Mouse (Mus musculus) embryonic fibroblast, embryonic 13.5 days (primary cell): Measurements from ENCODE around the gene Pdxp. TPM values are rescaled to one million over a fixed set of nuclear protein-coding genes. Genes with fewer than 3 reads are reported as not detected.
A peak's percentile ranks its signal among the peaks of the same experiment; 100 is the strongest.

Source experiments
- H3K27ac ChIP-seq: 2 replicates; pipeline ENCODE4 v1.5.1; 2012; ENCODE audit warnings: low read length, control low read depth, inconsistent platforms; ENCODE audit not compliant: insufficient read depth
- H3K4me1 ChIP-seq: 2 replicates; pipeline ENCODE4 v1.6.1; 2011; ENCODE audit warnings: low read length; ENCODE audit not compliant: control insufficient read depth, insufficient read depth
- H3K4me3 ChIP-seq: 2 replicates; pipeline ENCODE4 v1.5.1; 2011; ENCODE audit warnings: mild to moderate bottlenecking, control low read depth, low read length; ENCODE audit not compliant: insufficient read depth
- CTCF ChIP-seq: IDR thresholded peaks from 2 replicates; pipeline ENCODE4 v1.5.1; 2011; ENCODE audit warnings: mild to moderate bottlenecking, control low read depth, low read length, moderate library complexity, borderline replicate concordance; ENCODE audit not compliant: insufficient read depth
- POLR2A ChIP-seq: IDR thresholded peaks from 2 replicates; pipeline ENCODE4 v1.6.1; 2011; ENCODE audit warnings: low read depth, mild to moderate bottlenecking, control low read depth, low read length, moderate library complexity
- polyA plus RNA-seq: library from polyadenylated mRNA; stranded (reverse); fragments of >200 nt; gene quantifications from 2 replicates; pipeline ENCODE4 v1.2.4, GENCODE M21; 2011; ENCODE audit warnings: low read depth; ENCODE audit not compliant: missing spikeins, insufficient read length

The Pdxp gene
- polyA plus RNA-seq, 1 experiment = 3.0 TPM

GRCm38 (mm10) chr15:78926021-78926919, 12.6 kb downstream of the Pdxp start, which contains the start of gene Lgals1:
Gene Lgals1 (plus strand): TSS chr15:78926725.
- Histone ChIP-seq H3K27ac (peak within 1 kb of the TSS; percentile 99), H3K4me3 (peak within 1 kb of the TSS; percentile 82), H3K4me1 (peaks cover 20% of the 10 kb centered on the region)
- TF ChIP-seq CTCF (no peak), POLR2A (peak; percentile 100)

- peak; percentile 39; the same call in 1 of the 2 replicates for TF ChIP-seq POLR2A
- TF ChIP-seq CTCF = no peak
- Histone ChIP-seq H3K4me1 (peaks cover 20% of the 10 kb centered on the region), H3K27ac (peak overlapping the region; percentile 99), H3K4me3 (peak overlapping the region; percentile 82)
Observed at GRCm38 (mm10) chr15:78927021-78927787, 13.5 kb downstream of the Pdxp start.

- H3K27ac ChIP-seq = peak overlapping the region; percentile 99
- TF ChIP-seq CTCF (no peak), POLR2A (peak; percentile 67)
- peaks cover 20% of the 10 kb centered on the region for H3K4me1 ChIP-seq
- H3K4me3 ChIP-seq = peak overlapping the region; percentile 82
Observed at GRCm38 (mm10) chr15:78927788-78928457, 14.2 kb downstream of the Pdxp start.

GRCm38 (mm10) chr15:78928539-78928938, 14.8 kb downstream of the Pdxp start:
- peaks cover 20% of the 10 kb centered on the region for H3K4me1 ChIP-seq
- H3K4me3 ChIP-seq = peak overlapping the region; percentile 46
- peak; percentile 38 for TF ChIP-seq POLR2A
- no peak for TF ChIP-seq CTCF
- peak overlapping the region; percentile 82 for H3K27ac ChIP-seq

GRCm38 (mm10) chr15:78930192-78930706, 16.5 kb downstream of the Pdxp start:
- H3K27ac ChIP-seq = peak overlapping the region; percentile 15
- H3K4me3 ChIP-seq = no peak overlapping the region
- peaks cover 16% of the 10 kb centered on the region for H3K4me1 ChIP-seq

GRCm38 (mm10) chr15:78930801-78931426, 17.2 kb downstream of the Pdxp start:
- H3K4me1 ChIP-seq = peaks cover 10% of the 10 kb centered on the region; the same call in 1 of the 2 replicates
- H3K27ac ChIP-seq = peak overlapping the region; percentile 15
- no peak overlapping the region for H3K4me3 ChIP-seq
- TF ChIP-seq CTCF (no peak), POLR2A (peak; percentile 86)

More at GRCm38 (mm10) chr15:78930192-78930706, 16.5 kb downstream of the Pdxp start:
- TF ChIP-seq POLR2A (peak; percentile 12), CTCF (no peak)

- Histone ChIP-seq H3K4me1 (peaks cover 14% of the 10 kb centered on the region; the same call in 1 of the 2 replicates), H3K27ac (no peak overlapping the region), H3K4me3 (no peak overlapping the region)
- TF ChIP-seq POLR2A (peak; percentile 50), CTCF (peak; percentile 47; the same call in 1 of the 2 replicates)
Observed at GRCm38 (mm10) chr15:78931577-78931976, 17.9 kb downstream of the Pdxp start.

- no peak for TF ChIP-seq CTCF
- TF ChIP-seq POLR2A = peak; percentile 96
- Histone ChIP-seq H3K4me3 (peak within 1 kb of the TSS; percentile 58), H3K4me1 (peaks cover 10% of the 10 kb centered on the region; the same call in 1 of the 2 replicates), H3K27ac (peak within 1 kb of the TSS; percentile 85)
Observed at GRCm38 (mm10) chr15:78934784-78935320, 21.1 kb downstream of the Pdxp start, which contains the start of gene Nol12. Gene Nol12 (plus strand): TSS chr15:78934933.
